Mouse (Mus musculus) frontal cortex, postnatal 14 days (tissue): Measurements from ENCODE around the gene Kcp.

Experiments
- DNase-seq, 2 experiments: peaks; one replicate each; pipeline ENCODE4 v3.0.0; 2022; ENCODE audit warnings: low spot score in 2 of 2

Gene Kcp

GRCm38 (mm10) chr6:29523301-29524033, 15.7 kb upstream of the Kcp start:
- DNase-seq = no peak

GRCm38 (mm10) chr6:29522626-29523300, 15.0 kb upstream of the Kcp start:
- DNase-seq = no peak

DNA sequence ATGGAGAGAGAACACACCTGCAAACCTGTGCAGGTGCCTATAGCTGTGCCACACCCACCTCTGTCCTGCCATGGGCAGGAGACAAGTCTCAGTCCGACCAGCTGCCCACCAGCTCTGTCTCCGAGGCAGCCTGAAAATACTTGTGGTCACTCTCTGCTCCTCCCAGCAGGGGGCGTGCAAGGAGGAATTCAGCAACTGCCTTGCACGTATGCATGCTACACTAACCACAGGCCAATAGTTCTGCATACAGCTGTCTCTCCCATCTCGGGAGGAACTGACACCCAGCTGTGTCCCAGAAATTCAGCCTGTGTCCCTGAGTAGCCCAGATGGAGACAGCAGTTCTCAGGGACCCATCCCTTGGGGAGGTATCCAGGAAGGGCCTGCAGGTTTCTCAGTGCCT, 9.4 kb upstream of the Kcp start:
- DNase-seq = peak; percentile 36 to 45

GRCm38 (mm10) chr6:29513284-29513683, 5.5 kb upstream of the Kcp start:
- no peak for DNase-seq

GRCm38 (mm10) chr6:29509086-29509485, 1.3 kb upstream of the Kcp start:
- DNase-seq = no peak

- no peak for DNase-seq
These were observed 918 bp downstream of the Kcp start for GRCm38 (mm10) chr6:29506834-29507233.

DNA sequence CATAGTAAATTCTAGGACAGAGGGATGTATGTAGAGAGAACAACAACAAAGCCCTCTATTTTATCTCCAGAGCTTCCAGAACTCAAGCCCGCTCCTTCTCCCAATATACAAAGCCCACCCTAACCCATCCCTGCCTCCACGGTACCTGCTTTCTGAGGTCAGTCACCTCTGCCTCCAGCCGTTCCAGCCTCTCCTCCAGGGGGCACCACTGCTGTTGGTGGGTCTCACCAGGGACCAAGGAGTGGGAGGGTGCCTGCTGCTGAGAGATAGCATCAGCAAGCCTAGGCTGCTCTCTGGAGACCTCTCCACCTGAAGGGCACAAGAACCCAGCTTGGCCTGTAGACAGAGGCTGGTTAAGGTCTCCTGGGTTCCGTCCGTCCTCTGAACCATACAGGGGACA, 2.3 kb downstream of the Kcp start:
- no peak for DNase-seq

DNA sequence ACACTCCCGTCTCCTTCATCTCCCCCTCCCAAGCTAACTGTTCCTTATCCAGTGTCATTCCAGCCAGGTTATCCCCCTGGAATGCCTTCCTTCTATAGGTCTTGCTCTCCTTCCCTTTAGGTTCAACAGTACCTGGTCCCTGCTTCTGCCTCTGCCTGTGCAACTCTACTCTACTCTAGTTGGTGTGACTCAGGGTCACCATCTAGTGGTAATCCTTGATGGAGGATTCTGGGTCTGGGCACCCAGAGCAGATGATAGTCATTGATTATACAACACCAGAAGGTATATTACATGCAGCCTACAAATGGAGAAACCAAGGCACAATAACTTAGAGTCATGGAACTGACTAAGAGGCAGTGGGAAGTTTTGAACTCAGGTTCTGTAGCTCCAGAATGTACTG, 6.2 kb downstream of the Kcp start:
- DNase-seq = no peak

GRCm38 (mm10) chr6:29500810-29501209, 6.9 kb downstream of the Kcp start:
- no peak for DNase-seq

- no peak for DNase-seq
These were observed 7.6 kb downstream of the Kcp start for GRCm38 (mm10) chr6:29500177-29500576.

DNA sequence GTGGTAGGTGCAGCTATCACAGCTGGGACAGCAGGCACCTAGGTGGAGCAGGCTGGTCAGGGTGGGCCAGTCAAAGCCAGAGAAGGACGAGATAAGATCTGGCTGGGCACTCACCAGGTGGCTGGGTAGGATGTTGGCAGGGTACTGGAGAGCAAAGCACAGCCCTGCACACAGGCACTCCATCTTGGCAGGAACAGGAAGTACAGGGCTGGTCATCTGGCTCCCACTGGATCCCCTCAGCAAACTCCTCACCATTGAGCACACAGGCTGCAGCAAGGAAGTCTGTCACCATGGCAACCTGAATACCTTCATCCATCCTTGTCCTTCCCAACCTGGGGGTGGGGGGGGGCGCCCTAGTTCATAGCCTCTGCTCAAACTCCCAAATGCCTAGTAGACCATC, 10.0 kb downstream of the Kcp start:
- no peak for DNase-seq

DNA sequence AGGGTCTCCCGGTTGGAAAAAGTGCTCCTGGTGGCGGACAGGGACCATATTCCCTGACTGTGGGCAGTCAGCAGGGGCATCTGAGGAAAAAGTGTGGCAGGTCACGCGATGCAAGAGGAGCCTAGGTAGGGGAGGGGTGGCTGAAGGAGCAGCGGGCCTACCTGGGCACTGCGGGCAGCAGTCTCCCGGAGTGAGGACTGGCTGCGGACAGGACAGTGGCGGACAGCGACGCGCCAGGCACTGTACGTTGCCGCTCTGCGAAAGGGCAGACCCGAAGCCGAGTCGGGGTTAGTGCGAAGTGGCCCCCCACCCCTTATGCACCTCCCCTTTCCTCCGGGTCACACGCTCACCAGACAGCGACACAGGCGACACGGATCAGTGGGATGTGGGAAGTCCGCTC, 11.5 kb downstream of the Kcp start:
- no peak for DNase-seq

DNA sequence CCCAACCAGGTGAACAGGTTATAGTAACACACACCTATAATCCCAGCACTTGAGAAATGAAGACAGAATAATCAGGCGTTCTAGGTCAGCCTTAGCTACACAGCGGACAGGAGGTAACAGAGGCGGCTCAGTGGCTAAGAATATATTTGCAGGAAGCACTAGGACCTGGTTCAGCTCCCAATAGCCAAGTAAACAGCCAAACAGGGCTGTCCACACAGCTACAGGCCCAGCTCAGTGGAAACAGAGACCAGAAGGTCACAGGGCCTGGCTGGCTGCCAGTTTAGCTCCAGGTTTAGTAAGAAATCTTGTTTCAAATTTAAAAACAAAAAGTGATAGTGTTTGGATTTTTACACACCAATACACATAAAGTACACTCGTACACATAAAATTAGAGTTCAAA, 13.7 kb downstream of the Kcp start:
- DNase-seq = no peak

DNA sequence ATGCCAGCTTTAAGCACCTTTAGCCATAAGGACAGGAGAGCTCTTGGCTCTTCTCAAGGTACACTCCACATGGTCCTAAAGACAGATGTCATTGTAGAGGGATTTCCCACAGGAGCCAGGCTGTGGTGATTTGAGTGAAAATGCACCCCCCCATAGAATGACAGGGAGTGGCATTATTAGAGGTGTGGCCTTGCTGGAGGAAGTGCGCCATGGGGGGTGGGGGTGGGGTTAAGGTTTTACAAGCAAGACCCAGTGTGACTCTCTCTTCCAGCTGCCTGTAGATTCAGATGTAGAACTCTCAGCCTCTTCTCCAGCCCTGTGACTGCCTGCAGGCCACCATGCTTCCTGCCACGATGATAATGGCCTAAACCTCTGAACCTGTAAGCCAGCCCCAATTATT, 21.8 kb downstream of the Kcp start:
- DNase-seq = no peak

DNA sequence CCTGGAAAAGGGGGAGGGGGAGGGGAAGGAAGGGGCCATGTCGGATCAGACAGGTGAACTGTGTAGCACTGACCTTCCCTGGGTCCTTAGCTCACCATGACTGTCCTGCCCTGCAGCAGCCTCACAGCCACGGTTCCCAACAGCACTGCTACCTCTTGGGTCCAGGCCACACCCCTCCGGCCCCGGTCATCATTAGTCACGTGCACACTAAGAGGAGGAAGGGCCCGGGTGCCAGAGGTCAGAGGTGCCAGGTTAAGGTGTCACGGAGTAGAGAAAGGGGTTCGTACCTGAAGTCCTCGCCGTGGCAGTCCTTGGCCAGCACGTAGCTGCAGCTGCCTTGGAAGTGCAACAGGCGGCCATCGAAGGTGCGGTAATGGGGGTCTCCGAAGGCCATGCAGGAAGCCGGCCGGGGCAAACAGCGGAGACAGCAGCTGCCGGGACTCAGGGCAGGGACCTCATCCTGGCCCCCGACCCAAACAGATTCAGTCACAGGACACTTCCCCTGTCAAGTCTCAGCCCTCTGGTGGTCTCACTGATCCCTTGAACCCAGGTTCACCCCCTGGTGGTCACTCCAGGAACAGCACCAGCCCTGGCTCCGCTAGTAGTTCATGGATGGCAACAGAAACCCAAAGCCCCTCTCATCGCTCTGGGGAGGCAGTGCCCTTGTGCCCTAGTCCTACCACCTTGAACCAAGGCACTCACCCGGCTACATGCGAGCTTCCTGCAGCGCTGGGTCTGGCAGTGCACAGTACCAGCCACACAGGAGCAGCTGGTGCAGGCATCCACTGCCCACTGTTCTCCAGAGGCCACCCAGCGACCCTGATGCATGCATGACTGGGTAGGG, 22.8 kb downstream of the Kcp start:
- DNase-seq = peak in 1 of 2 experiments; percentile 52

DNA sequence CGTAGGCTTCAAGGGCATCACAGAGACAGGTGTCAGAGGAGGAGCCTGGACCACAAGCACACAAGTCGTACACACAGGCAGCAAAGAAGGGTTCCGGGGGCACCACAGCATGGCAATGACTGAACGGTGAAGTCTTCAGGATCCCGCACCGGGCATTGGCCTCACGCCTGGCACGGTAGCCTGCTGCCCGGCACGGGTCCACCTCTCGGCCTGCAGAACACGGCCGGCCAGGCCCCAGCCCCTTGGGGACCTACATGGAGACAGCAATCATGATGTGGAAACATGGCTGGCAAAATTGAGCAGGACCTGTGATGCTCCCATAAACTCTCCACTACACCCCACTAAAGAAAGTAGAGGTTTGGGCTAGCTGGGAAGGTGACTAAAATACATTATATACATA, 25.1 kb downstream of the Kcp start:
- no peak for DNase-seq

DNA sequence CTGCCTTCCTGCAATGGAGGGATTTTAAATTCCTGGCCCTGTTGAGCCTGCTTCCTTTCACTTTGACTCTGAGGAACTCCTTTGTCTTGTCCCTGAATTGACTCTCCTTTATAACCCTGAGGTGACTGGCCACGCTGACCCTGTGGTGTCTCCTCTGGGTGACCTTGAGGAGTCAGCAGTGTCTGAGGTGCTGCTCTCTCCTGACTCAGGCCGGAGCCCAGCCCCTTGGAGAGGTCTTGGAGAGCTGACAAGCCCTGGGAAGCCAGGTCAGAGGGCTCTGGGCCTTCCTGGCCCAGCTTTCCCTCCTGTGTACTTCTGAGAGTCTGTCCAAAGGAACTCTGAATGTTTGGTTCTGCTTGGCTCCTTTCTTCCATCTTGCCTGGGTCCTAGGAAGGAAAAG, 33.0 kb downstream of the Kcp start:
- DNase-seq = no peak

GRCm38 (mm10) chr6:29473941-29474691, 33.6 kb downstream of the Kcp start:
- peak; percentile 50 to 63 for DNase-seq

- no peak for DNase-seq
These were observed 36.6 kb downstream of the Kcp start, which contains the start of gene Atp6v1fnb for GRCm38 (mm10) chr6:29471137-29471536. TSS of gene Atp6v1fnb (plus strand) at chr6:29471437.

- DNase-seq = no peak
These were observed 38.9 kb downstream of the Kcp start for GRCm38 (mm10) chr6:29468851-29469250.

- DNase-seq = peak; percentile 82 to 87
These were observed 40.0 kb downstream of the Kcp start, which contains the start of gene Atp6v1f for GRCm38 (mm10) chr6:29467583-29468354. TSS of gene Atp6v1f (plus strand) at chr6:29467718.
